Mouse (Mus musculus) gastrocnemius, adult 18-20 months (tissue): Measurements from ENCODE around the gene Mrnip. TPM values are rescaled to one million over a fixed set of nuclear protein-coding genes. Genes with fewer than 3 reads are reported as not detected.

Source experiments
- DNase-seq: peaks from one replicate; pipeline ENCODE4 v3.0.0; 2021; ENCODE audit warnings: low spot score
- total RNA-seq, 2 experiments: library from RNA; stranded (reverse); gene quantifications; 2 replicates each; pipeline ENCODE4 v1.2.3; 2021

Mrnip gene
- total RNA-seq, 2 experiments from 2014 or later, result 2.4 to 2.7 TPM

DNA sequence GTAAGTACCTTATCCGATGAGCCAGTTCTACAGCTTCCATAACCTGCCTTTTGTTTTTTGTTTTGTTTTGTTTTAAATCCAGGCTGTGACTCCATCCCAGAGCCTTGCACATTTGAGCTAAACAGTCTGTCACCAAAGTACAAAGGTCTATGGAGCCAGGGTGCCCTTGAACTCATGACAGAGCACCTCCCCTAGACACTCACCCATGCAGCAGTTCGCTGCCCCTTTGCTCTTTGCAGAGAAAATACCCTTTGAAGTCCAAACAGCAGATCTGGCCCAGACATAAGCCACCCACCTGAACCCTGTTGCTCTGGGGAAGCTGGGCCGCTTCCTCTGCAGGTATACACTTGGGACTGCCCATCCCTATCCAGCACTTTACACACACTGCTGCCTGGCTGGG is 27.3 kb downstream of the Mrnip start:
- no peak for DNase-seq

DNA sequence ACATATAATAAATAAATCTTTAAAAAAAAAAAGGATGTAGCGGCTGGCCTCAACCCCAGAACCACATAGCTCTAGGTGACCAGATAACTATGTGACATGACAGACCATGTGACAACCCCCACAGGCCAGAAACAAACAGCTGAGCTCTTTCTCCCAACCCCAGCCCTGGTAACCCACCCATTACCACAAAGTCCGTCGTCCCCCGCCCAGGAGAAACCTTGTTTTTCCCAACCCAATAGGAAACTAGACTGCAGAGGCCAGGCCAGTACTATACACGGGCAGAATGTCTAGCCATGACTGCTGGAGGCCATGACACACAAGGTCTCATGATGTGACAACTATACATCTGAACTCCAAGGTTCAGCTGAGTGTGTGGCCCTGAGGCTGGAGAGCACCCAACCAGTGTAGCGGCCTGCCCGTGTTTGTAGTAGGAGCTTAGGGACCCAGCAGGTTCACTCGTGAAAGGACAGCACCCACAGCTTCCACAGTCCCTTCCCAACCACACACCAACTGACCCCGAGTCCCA is 29.1 kb downstream of the Mrnip start:
- no peak for DNase-seq

DNA sequence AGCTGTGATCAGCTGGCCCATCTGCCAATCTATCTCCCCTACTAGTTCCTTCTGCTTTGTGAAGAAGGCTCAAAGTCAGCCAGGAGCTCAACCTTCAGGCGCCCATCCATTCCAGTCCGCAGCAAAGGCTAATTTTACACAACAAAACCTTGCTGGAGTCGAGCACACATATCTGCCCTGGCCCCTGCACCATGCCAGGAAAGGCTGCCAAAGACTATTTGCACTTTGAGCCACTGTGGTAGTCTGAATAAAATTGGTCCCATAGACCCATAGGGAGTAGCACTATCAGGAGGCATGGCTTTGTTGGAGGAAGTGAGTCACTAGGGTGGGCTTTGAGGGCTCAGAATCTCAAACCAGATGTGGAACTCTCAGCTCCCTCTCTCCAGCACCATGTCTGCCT is 31.2 kb downstream of the Mrnip start:
- DNase-seq, result peak; percentile 50

DNA sequence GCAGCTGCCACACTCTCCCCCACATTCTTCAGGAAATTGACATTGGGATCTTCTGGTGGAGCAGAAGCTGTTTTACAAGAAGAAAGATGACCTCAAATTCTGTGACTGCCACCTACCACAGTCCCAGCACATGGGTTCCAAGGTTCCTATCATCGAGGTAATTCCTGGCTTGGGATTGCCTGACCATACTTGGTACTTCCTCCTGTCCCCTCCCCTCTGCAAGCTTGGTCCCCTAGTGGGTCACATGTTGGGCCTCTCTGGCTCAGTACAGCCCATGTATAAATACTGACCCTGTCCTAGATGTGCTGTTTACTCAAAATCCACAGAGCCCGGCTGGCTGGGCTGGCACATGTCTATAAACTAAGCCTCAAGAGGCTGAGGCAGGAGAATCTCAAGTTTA is 31.8 kb downstream of the Mrnip start:
- DNase-seq, result no peak

DNA sequence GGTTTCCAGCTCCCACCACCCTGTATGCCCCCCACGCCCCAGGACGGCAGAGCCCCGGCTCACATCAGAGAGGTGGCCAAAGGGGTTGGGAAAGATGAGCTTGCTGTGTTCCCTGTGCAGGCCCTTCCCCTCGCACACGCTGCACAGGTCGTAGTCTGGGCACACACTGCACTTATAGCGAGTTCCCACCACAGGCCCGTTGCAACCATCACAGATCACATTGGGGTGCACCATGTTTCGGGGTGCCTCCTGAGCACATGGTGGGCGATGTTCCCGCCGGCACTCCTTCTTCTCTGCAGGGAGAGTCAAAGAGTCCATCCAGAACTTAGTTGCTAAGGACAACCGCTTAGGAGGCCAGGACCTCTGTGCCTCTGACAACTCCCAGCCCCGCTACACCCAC is 33.1 kb downstream of the Mrnip start:
- DNase-seq, result no peak

DNA sequence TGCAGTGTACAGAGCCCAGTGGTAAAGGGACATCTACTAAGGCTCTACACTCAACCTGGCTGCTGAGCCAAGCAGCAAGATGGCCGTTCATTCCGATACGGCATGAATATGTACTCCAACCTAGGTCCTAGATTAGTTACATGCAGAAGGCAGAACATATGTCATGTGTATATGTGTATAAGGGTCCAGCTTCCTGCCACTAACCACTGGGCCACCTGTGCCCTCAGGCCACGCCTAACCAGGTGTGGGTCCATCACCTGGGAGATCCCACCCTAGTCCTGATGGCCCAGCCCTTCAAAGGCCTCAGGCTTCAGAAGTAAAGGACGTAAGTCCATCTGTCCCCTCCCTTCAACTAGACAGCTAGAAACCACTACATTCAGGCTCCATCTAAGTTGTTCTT is 33.8 kb downstream of the Mrnip start:
- no peak for DNase-seq

DNA sequence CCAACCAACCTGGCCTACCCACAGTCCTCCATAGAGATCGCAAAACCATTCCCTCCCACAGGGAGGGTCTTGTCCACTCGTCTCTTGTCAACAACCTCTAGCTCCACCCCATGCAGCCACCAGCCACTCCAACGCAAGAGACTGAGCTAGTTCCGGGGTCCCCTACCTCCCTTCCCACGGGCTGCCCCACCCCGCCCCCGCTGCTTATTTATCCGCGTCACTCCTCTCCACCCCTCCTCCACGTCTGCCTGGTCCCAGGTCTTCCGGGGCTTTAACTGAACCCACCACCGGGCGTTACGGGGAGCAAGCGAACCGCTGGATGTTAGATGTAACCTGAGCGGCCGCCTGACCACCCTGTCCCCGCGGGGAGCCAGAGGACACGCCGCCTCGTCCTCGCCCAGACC is 35.9 kb downstream of the Mrnip start:
- DNase-seq, result peak; percentile 88

DNA sequence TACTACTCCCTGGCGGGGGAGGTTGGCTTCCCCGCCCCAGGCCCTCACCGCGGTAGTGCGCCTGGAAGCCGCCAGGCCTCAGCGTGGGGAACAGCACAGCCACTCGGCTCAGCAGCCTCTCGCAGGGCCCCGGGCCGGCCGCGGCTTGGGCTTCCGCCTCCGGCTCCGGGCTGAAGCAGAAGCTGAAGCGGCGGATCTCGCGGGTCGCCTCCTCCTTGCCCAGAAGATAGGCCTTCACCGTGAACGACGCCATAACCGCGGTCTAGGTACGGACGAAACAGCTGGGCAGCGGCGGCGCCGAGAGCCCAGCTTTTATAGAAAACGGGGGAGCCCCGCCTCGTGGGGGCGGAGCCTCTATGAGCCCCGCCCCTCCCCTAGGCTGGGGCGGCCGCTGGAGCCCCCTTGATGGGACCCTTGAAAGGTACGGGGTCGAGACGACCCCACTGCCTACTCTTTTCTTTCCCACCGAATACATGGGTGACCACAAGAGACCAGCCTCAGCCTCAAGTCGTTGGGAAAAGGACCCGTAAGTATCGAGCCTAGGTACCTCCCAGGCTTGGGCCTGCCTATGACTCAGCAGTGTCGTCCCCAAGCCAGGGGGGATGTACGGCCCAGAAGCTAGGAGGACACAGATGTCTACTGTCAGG is 36.4 kb downstream of the Mrnip start, which contains the start of the genes Sqstm1 and Mgat4b:
Gene Sqstm1 (minus strand): TSS at position 323 of the 647 bp plus-strand sequence.
Gene Mgat4b (plus strand): TSS at position 386 of the 647 bp plus-strand sequence.
- DNase-seq, result peak; percentile 86

DNA sequence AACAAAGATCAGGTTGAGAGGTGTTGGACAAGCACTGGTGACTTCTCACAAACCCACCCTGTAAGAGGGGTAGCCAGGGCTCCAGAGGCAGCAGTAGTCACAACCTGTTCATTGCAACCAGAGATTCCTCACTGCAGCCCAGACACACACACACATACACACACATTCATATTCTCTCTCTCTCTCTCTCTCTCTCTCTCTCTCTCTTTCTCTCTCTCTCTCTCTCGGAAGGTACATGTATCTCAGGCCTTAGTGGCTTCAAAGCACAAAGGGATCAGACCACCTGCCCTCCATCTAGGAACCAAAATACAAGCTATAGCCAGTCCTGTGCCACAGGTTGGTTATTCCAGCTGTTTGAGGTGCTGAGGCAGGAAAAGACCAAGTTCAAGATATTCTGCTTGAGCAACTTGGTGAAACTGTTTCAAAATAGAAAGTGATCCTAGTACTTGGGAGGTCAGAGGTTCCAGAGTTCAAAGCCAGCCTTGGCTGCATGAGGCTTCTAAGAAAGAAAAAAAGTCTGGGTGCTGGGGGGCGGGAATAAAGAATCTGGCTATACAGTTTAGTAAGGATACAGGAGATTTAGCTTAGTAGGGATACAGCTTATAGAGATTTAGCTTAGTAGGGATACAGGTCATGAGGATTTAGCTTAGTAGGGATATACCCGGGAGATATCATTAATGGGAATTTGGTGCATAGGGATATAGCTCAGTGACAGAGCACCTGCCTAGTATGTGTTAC is 37.2 kb downstream of the Mrnip start:
- no peak for DNase-seq

DNA sequence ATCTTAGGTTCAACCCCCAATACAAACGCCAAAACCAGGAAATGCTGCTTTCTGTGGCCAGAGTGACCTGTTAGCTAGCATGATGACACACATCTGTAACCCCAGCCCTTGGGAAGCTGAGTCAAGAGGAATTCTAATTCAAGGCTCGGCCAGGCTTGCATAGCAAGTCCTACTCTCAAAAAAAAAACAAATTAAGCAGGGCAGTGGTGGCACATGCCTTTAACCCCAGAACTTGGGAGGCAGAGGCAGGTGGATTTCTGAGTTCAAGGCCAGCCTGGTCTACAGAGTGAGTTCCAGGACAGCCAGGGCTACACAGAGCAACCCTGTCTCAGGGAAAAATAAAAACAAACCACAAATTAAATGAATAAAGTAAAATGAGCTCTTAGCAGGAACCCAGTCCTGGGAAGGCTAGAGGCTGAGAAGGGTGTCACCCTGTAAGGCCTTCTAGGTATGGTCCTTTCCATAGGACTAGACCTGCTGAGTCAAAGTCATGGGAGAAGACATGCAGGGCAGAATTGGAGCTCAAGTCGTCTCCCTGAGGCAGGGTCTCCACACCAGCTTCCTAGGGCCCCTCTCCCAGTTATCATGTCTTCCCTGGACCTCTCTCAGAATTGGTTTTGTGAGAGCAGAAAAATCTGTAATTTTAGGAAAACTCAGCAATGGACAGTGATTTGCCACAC is 38.0 kb downstream of the Mrnip start:
- DNase-seq, result no peak

DNA sequence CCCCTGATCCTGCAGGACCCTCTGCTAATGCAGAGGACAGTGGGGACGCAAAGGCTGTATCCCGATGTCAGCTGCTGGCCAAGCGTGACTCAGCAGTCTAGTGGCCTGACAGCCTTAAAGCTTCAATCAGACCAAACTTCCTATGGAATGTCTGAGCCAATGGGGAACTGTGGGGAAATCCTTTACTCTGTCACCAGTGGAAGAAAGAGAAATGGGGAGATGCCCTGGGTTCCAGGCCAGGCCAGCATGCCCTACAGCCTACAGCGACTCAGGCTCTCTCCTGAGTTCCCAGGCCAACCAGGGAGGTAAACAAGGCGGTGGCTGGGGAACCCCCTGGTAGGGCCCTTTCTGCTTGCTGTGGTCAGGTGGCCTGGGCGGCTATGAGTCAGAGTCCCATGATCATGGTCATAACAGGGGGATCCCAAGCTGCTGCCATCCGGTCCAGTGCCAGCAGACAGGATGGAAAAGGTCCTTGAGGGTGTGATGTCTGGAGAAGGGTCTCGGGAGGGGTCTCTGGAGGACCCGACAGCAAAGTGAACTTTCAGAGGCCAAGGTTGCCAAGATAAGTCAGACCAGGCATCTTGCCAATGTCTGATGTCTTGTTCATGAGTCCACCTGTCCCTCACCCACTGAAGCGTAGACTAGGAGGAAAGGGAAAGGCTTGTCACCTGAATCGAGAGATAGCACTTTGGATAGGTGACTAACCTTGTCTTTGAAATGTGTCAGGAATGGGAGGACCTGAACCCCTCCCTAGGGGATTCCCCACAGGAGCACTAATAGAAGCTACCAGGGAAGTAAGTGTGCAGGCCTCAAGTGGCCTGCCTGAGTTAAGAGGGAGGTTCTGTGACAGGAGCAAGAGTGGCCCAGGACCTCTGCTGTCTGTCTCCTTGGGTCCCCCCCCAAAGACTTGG is 38.9 kb downstream of the Mrnip start:
- DNase-seq, result peak; percentile 89

DNA sequence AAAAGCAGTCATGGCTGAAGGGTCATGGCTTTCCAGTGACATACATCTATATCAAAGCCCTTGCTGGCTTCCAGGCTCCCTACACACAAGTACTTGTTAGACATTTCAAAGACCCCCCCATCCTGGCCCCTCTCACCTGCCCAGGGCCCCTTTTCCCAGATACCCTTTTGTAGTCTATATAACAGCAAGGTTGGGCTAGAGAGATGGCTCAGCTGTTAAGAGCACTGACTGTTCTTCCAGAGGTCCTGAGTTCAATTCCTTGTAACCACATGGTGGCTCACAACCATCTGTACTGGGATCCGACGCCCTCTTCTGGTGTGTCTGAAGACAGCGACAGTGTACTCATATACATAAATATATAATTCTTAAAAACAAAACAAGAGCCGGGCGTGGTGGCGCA is 40.4 kb downstream of the Mrnip start:
- DNase-seq, result no peak

DNA sequence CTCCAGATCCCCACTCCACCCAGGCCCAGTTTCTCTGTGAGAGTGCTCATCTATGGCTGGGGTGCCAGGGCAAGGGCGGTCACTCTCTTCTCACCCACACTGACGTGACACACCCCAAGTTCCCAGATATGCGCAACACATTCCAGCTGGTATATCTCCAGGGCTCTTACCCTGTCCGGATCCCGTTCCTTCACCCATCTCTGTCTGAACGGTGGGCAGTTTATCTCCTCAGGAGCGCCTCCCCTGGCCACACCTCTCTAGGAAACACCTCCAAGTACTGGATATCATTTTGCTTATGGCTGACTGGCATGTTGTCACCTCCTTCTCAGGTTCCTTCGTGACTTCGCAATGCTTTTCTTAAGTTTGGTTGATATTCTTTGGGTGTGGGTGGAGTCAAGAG is 41.4 kb downstream of the Mrnip start:
- DNase-seq, result no peak

DNA sequence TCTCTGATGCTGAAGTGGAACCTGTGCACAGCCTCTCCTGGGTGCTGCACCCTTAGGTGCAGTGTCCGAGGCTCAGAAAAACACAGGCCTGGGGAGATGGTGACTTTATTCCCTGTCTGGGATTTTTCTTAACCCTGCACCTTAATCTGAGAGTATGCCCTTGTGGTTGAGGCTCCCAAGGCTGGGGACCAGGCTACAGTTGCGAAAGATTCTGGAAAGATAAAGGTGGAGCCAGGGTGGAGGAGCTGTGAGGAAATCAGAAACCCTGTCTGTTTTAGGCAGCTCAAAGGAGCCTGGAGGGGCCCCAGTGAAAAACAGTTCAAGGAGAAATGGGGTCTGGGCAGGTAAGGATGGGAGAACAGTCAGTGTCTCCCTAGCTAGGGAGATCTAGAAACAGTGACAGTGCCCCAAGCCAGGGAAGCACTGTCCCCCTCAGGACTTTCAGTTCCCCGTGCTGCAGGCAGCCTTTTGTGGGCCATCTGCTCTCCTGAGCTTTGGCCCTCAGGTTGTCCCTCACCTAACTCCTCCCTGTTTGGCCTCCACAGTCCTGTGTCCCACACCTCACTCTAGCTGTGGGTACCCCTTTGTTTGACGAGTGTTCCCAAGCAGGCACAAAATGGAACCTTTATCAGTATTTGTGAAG is 42.6 kb downstream of the Mrnip start:
- no peak for DNase-seq

DNA sequence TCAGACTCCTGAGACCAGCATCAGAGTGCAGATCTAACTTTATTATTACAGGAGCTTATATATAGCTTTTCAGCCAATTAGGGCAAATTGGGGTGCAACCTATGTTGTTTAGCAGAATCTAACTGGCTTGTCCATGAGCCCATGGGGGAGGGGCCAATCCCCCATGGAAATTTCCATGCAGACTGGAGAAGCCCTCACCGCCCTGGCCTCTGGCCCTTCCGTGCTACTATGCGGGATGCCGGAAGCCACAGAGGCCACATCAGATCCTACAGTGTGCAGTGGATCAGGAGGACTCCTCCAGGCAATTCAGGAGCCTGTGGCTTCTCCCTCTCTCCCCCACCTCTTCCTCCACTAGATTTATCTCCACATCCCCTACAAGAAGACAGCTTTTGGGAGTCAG is 43.6 kb downstream of the Mrnip start:
- no peak for DNase-seq

DNA sequence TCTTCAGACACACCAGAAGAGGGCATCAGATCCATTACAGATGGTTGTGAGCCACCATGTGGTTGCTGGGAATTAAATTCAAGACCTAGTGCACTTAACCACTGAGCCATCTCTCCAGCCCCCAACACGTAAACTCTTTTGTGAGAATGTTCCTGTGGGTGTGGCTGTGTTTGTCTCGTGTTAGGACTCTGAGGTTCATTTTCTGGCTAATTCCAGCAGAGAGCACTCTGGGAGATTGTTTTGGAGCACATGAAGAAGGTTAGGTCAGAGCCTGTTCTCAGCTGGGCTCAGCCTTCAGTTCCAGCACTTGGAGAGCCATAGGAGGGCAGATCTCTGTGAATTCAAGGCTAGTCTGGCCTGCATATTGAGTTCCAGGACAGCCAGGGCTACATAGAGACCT is 45.6 kb downstream of the Mrnip start:
- no peak for DNase-seq

DNA sequence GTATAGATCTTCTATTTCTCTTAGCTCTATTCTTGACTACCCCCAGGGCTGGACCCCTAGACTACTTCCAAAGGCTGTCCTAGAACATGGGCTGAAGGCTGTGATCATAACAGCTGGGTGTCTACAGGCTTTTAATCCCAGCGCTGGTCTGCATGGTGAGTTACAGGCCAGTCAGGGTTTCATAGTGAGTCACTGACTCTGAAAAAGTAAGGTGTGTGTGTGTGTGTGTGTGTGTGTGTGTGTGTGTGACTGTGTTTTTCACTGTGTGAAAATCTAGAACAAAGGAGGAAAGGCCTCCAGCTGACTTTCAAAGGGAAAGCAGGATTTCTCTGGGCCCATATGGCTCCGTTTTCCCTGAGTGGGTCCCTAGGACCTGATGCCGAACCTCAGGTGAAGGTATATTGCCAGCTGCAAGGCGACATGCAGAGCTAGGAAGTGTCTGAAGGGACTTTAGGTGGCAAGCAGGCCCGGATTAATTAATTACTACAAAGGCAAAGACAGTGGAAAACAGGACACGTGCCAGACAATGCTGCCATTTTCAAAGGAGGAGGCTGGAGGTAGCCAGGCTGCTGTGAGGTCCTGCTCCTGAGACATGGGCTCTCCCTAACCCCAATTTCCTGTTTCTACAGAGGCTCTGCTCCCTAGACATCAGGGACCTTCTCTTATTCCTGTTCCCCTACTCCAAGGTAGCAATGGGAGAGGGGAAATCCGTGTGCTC is 48.5 kb downstream of the Mrnip start:
- DNase-seq, result no peak

DNA sequence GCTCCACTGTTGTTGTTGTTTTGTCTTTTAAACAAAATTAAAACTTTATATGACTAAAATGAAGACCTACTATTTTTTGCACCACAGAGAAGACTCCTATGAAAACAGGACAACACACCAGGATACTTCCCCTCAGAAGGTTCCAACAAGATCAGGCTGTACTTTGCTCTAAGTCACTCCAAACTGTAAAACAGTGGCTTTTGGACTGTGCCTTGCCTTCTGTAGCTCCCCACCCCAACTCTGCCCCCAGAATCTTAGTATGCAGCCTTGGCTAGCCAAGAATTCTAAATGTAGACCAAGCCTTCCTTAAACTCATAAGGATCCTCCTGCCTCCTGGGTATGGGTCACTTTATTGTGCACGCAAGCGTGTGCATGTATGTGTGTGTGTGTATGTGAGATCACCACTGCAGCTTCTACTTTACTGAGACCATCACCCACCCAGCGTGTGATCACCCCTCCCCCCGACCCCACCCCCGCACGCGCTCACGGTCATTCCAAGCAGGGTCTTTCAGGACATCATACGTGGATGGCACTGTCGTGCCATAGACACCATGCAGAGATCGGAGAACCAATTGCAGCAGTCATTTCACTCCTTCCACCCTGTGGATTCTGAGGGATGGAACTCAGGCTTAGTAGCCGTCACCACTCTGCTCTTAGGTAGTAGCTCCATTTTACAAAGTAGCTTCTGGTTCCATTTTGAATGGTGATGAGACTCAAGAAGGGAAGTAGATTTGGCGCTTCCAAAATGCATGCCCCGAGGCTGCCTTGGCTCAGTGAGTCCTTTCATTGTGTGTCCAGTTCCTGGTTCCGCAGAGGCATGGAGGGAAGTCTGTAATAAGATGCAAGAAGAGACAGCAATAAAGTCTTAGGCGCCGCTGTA is 49.8 kb downstream of the Mrnip start:
- no peak for DNase-seq
